Mouse (Mus musculus): ENCODE results near the gene Wnt5b. TPM values are rescaled to one million over a fixed set of nuclear protein-coding genes. Genes with fewer than 3 reads are reported as not detected.

Gene Wnt5b
- polyA plus RNA-seq, 1 experiment from 2014 or later = 6.8 TPM

DNA sequence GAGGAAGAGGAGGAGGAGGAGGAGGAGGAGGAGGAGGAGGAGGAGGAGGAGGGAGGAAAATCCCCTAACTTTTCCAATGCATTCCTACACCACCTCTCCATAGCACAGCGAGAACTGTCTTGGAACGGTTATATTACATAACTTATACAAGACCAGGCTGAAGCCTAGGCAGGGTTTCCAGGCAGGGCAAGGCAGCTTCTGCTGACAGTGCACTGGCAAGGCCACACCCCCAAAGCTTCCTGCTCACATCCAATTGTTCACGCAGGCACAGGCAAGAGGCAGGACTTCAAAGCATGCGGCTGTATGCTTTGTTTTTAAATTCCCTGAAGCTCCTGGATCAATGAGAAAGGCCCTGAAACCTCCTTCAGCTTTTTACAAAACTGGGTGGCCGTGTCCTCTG, 44.9 kb downstream of the Wnt5b start:
- Histone ChIP-seq H3K4me3 (ENCODE audit: low read depth, low read length) (no peak overlapping the region), H3K9me3 (ENCODE audit: low read depth, low read length) (no peaks in the 10 kb centered on the region), H3K9ac (no peak overlapping the region), H3K27ac (ENCODE audit: low read depth) (no peak overlapping the region), H3K4me1 (ENCODE audit: insufficient read depth) (0 out of 2 replicates have a peak, but pooled peaks cover 3% of the 10 kb centered on the region), H3K4me2 (no peak overlapping the region), H3K36me3 (ENCODE audit: insufficient read depth) (no peaks in the 10 kb centered on the region), H3K27me3 (ENCODE audit: insufficient read depth, low read length) (no peaks in the 10 kb centered on the region)
- no peak for TF ChIP-seq CTCF (IDR thresholded peaks at IDR 0.05; ENCODE audit: low read depth)
- ATAC-seq (ENCODE audit: insufficient read depth) (peak; percentile 84), DNase-seq (peak; percentile 82)
- 24% methylated on average over 5 of the region's 5 CpGs for WGBS

- no peaks in the 10 kb centered on the region for H3K4me1 ChIP-seq (ENCODE audit: insufficient read depth)
- no peak overlapping the region for H3K27ac ChIP-seq (ENCODE audit: low read depth)
- H3K27me3 ChIP-seq (ENCODE audit: insufficient read depth, low read length) = no peaks in the 10 kb centered on the region
- WGBS = 30% methylated on average over 7 of the region's 7 CpGs
- no peaks in the 10 kb centered on the region for H3K36me3 ChIP-seq (ENCODE audit: insufficient read depth)
- no peak overlapping the region for H3K9ac ChIP-seq
- no peak overlapping the region for H3K4me2 ChIP-seq
- DNase-seq = no peak
- H3K4me3 ChIP-seq (ENCODE audit: low read depth, low read length) = no peak overlapping the region
- no peaks in the 10 kb centered on the region for H3K9me3 ChIP-seq (ENCODE audit: low read depth, low read length)
- TF ChIP-seq CTCF (IDR thresholded peaks at IDR 0.05; ENCODE audit: low read depth) = no peak
- no peak for ATAC-seq (ENCODE audit: insufficient read depth)
These were observed 51.5 kb downstream of the Wnt5b start for GRCm38 (mm10) chr6:119492630-119493014.

GRCm38 (mm10) chr6:119491997-119492629, 52.0 kb downstream of the Wnt5b start:
- ATAC-seq (ENCODE audit: insufficient read depth) (no peak), DNase-seq (no peak)
- no peak for TF ChIP-seq CTCF (IDR thresholded peaks at IDR 0.05; ENCODE audit: low read depth)
- Histone ChIP-seq H3K4me2 (no peak overlapping the region), H3K4me1 (ENCODE audit: insufficient read depth) (no peaks in the 10 kb centered on the region), H3K4me3 (ENCODE audit: low read depth, low read length) (no peak overlapping the region), H3K27me3 (ENCODE audit: insufficient read depth, low read length) (no peaks in the 10 kb centered on the region), H3K27ac (ENCODE audit: low read depth) (no peak overlapping the region), H3K9me3 (ENCODE audit: low read depth, low read length) (no peaks in the 10 kb centered on the region), H3K9ac (no peak overlapping the region), H3K36me3 (ENCODE audit: insufficient read depth) (no peaks in the 10 kb centered on the region)
- WGBS = 62% methylated on average over 9 of the region's 9 CpGs

DNA sequence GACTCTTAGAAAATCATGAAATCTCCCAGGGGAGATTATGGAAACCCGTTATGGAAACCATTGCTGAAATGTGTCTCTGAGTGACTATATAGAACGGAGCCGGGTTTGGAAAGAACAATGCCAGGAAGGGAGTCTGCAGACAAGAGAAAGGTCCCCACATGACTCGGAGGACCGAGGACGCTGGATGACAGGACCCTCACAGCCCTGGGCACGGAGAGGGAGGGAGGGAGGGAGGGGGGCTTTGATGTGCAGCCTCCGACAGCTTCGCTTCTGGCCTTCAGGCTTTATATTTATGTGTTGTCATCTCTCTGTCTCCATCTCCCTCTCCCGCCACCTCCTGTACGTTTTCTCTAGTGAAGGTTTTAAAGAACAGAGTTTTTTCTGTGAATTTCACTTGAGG, 53.1 kb downstream of the Wnt5b start:
- ATAC-seq (ENCODE audit: insufficient read depth) (no peak), DNase-seq (peak; percentile 23)
- no peak overlapping the region; the same call in 1 of the 2 replicates for H3K9ac ChIP-seq
- no peaks in the 10 kb centered on the region for H3K27me3 ChIP-seq (ENCODE audit: insufficient read depth, low read length)
- no peak overlapping the region for H3K27ac ChIP-seq (ENCODE audit: low read depth)
- H3K36me3 ChIP-seq (ENCODE audit: insufficient read depth) = no peaks in the 10 kb centered on the region
- WGBS = 33% methylated on average over 11 of the region's 11 CpGs
- no peaks in the 10 kb centered on the region for H3K4me1 ChIP-seq (ENCODE audit: insufficient read depth)
- no peak for TF ChIP-seq CTCF (IDR thresholded peaks at IDR 0.05; ENCODE audit: low read depth)
- H3K4me2 ChIP-seq = peak overlapping the region; percentile 43
- H3K9me3 ChIP-seq (ENCODE audit: low read depth, low read length) = no peaks in the 10 kb centered on the region
- H3K4me3 ChIP-seq (ENCODE audit: low read depth, low read length) = no peak overlapping the region

- no peak for TF ChIP-seq CTCF (IDR thresholded peaks at IDR 0.05; ENCODE audit: low read depth)
- Histone ChIP-seq H3K27me3 (ENCODE audit: insufficient read depth, low read length) (no peaks in the 10 kb centered on the region), H3K4me3 (ENCODE audit: low read depth, low read length) (no peak overlapping the region), H3K9me3 (ENCODE audit: low read depth, low read length) (no peaks in the 10 kb centered on the region), H3K4me1 (ENCODE audit: insufficient read depth) (no peaks in the 10 kb centered on the region), H3K36me3 (ENCODE audit: insufficient read depth) (no peaks in the 10 kb centered on the region), H3K27ac (ENCODE audit: low read depth) (no peak overlapping the region), H3K9ac (no peak overlapping the region), H3K4me2 (peak overlapping the region; percentile 43)
- no peak for DNase-seq
- ATAC-seq (ENCODE audit: insufficient read depth) = peak; percentile 43; the same call in 1 of the 2 replicates
- 22% methylated on average over 11 of the region's 11 CpGs for WGBS
These were observed 53.6 kb downstream of the Wnt5b start for GRCm38 (mm10) chr6:119490549-119490948.

DNA sequence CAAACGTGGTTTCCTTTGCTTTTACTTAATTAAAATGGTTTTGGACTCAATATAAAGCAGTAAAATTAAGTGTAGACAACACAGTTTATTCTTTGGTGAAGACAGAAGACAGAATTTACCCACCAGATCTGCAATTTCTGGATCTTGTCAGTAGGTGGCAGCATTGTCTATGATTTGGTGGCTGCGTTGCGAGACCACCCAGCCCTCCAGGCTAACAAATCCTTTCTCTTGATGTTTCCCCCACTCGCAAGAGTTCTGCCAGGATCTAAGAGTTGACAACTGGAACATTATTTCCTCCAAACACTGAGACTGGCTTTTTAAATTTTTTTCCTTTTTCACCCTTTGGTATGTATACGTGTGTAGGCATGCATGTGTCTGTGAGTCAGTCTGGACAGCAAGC, 54.4 kb downstream of the Wnt5b start:
- Histone ChIP-seq H3K27ac (ENCODE audit: low read depth) (no peak overlapping the region), H3K27me3 (ENCODE audit: insufficient read depth, low read length) (no peaks in the 10 kb centered on the region), H3K4me2 (no peak overlapping the region), H3K36me3 (ENCODE audit: insufficient read depth) (peaks cover 5% of the 10 kb centered on the region; the same call in 1 of the 2 replicates), H3K4me3 (ENCODE audit: low read depth, low read length) (no peak overlapping the region), H3K4me1 (ENCODE audit: insufficient read depth) (no peaks in the 10 kb centered on the region), H3K9ac (no peak overlapping the region), H3K9me3 (ENCODE audit: low read depth, low read length) (no peaks in the 10 kb centered on the region)
- DNase-seq (peak; percentile 92), ATAC-seq (ENCODE audit: insufficient read depth) (peak; percentile 69)
- WGBS = 8% methylated on average over 5 of the region's 5 CpGs
- peak; percentile 77 for TF ChIP-seq CTCF (IDR thresholded peaks at IDR 0.05; ENCODE audit: low read depth)

GRCm38 (mm10) chr6:119487619-119488018, 56.5 kb downstream of the Wnt5b start:
- no peak overlapping the region for H3K27ac ChIP-seq (ENCODE audit: low read depth)
- ATAC-seq (ENCODE audit: insufficient read depth) (no peak), DNase-seq (no peak)
- no peaks in the 10 kb centered on the region for H3K27me3 ChIP-seq (ENCODE audit: insufficient read depth, low read length)
- peaks cover 22% of the 10 kb centered on the region for H3K36me3 ChIP-seq (ENCODE audit: insufficient read depth)
- H3K9me3 ChIP-seq (ENCODE audit: low read depth, low read length) = no peaks in the 10 kb centered on the region
- no peak overlapping the region for H3K4me2 ChIP-seq
- no peak for TF ChIP-seq CTCF (IDR thresholded peaks at IDR 0.05; ENCODE audit: low read depth)
- no peak overlapping the region for H3K9ac ChIP-seq
- 87% methylated on average over 9 of the region's 9 CpGs for WGBS
- no peak overlapping the region for H3K4me3 ChIP-seq (ENCODE audit: low read depth, low read length)
- peaks cover 3% of the 10 kb centered on the region; the same call in 1 of the 2 replicates for H3K4me1 ChIP-seq (ENCODE audit: insufficient read depth)

All from lung, embryonic 14.5 days (tissue).